In genomic region chr6:37215655-37216054, GRCm38 (mm10) we compare ENCODE assay signal across 11 mouse cellular contexts.
DNase-seq lines count a peak whose midpoint lies in the region; ATAC-seq and TF ChIP-seq lines count a peak whose summit lies in the region.
"Had no signal": no experiment of that assay in that cellular context is flagged by ENCODE, and none has a peak within 500 bp of the region (broad histone marks: within the 10 kb centered on the region; RNA-seq: fewer than 3 reads in every experiment).

No protein-coding gene starts in this region.

- no peaks in the 10 kb centered on the region for H3K27me3 ChIP-seq in hindbrain, postnatal 0 days (ENCODE audit: insufficient read depth, low read length)
- H3K27me3 ChIP-seq in hindbrain, embryonic 16.5 days (replicated peaks; ENCODE audit: control insufficient read depth, insufficient read depth, low read length) = no peaks in the 10 kb centered on the region
- H3K27me3 ChIP-seq in embryonic facial prominence, embryonic 10.5 days (replicated peaks; ENCODE audit: low read depth, poor library complexity, severe bottlenecking) = no peaks in the 10 kb centered on the region
- H3K27me3 ChIP-seq in midbrain, embryonic 14.5 days (ENCODE audit: control insufficient read depth, insufficient read depth, low read length) = no peaks in the 10 kb centered on the region

- 0 out of 2 replicates have a peak overlapping the region, but pooled peaks have one; percentile 10 for H3K4me2 ChIP-seq in hindbrain, postnatal 0 days (ENCODE audit: low read depth, low read length)
- H3K4me2 ChIP-seq in hindbrain, embryonic 16.5 days (ENCODE audit: low read length) = no peak overlapping the region
- no peak overlapping the region for H3K4me2 ChIP-seq in midbrain, embryonic 14.5 days (ENCODE audit: low read length)
- H3K4me2 ChIP-seq: liver, embryonic 11.5 days had no signal

- peaks cover 24% of the 10 kb centered on the region for H3K4me1 ChIP-seq in hindbrain, postnatal 0 days (ENCODE audit: insufficient read depth, low read length)
- peaks cover 26% of the 10 kb centered on the region for H3K4me1 ChIP-seq in hindbrain, embryonic 16.5 days (ENCODE audit: control insufficient read depth, insufficient read depth, low read depth, low read length)
- H3K4me1 ChIP-seq in embryonic facial prominence, embryonic 10.5 days = peaks cover 51% of the 10 kb centered on the region
- H3K4me1 ChIP-seq in midbrain, embryonic 14.5 days (ENCODE audit: control insufficient read depth, insufficient read depth, low read length) = peaks cover 38% of the 10 kb centered on the region

- no peak for DNase-seq in hindbrain, postnatal 0 days (ENCODE audit: low spot score)
- peak; percentile 50 to 62 for DNase-seq in cerebellum, adult 18-20 months
- DNase-seq in embryonic facial prominence, embryonic 10.5 days (ENCODE audit: low spot score) = no peak
- no peak for DNase-seq in midbrain, embryonic 14.5 days
- DNase-seq in retina, embryonic 14.5 days (ENCODE audit: low spot score) = no peak
- no peak for DNase-seq in adrenal gland, postnatal 10 days
- DNase-seq: gastrocnemius, postnatal 36 days; lung, postnatal 4 days had no signal

- no peak overlapping the region for H3K9ac ChIP-seq in hindbrain, postnatal 0 days (replicated peaks; ENCODE audit: low read length)
- H3K9ac ChIP-seq in hindbrain, embryonic 16.5 days (ENCODE audit: low read depth, low read length) = no peak overlapping the region
- no peak overlapping the region for H3K9ac ChIP-seq in midbrain, embryonic 14.5 days (replicated peaks; ENCODE audit: low read length)

- H3K4me3 ChIP-seq in hindbrain, postnatal 0 days (ENCODE audit: low read length) = no peak overlapping the region
- H3K4me3 ChIP-seq in hindbrain, embryonic 16.5 days (ENCODE audit: low read length) = no peak overlapping the region
- no peak overlapping the region for H3K4me3 ChIP-seq in embryonic facial prominence, embryonic 10.5 days
- no peak overlapping the region for H3K4me3 ChIP-seq in midbrain, embryonic 14.5 days (replicated peaks; ENCODE audit: low read depth, low read length)

- ATAC-seq in hindbrain, postnatal 0 days = no peak
- no peak for ATAC-seq in hindbrain, embryonic 16.5 days
- ATAC-seq in midbrain, embryonic 14.5 days (ENCODE audit: low FRiP score, low TSS enrichment) = no peak
- ATAC-seq: intestine, postnatal 0 days had no signal

- no peaks in the 10 kb centered on the region for H3K36me3 ChIP-seq in hindbrain, postnatal 0 days (ENCODE audit: insufficient read depth, low read length)
- H3K36me3 ChIP-seq in hindbrain, embryonic 16.5 days (ENCODE audit: control insufficient read depth, insufficient read depth, low read length) = no peaks in the 10 kb centered on the region
- H3K36me3 ChIP-seq in embryonic facial prominence, embryonic 10.5 days (replicated peaks) = no peaks in the 10 kb centered on the region
- no peaks in the 10 kb centered on the region for H3K36me3 ChIP-seq in midbrain, embryonic 14.5 days (ENCODE audit: control insufficient read depth, insufficient read depth, low read length)

- no peaks in the 10 kb centered on the region for H3K9me3 ChIP-seq in hindbrain, postnatal 0 days (ENCODE audit: low read length)
- H3K9me3 ChIP-seq in hindbrain, embryonic 16.5 days (ENCODE audit: control insufficient read depth, low read length) = no peaks in the 10 kb centered on the region
- H3K9me3 ChIP-seq in embryonic facial prominence, embryonic 10.5 days = no peaks in the 10 kb centered on the region
- H3K9me3 ChIP-seq in midbrain, embryonic 14.5 days (ENCODE audit: control insufficient read depth, low read length) = no peaks in the 10 kb centered on the region

- peak overlapping the region; percentile 27; the same call in 1 of the 2 replicates for H3K27ac ChIP-seq in hindbrain, postnatal 0 days
- H3K27ac ChIP-seq in hindbrain, embryonic 16.5 days (ENCODE audit: low read depth, low read length) = no peak overlapping the region; the same call in 1 of the 2 replicates
- H3K27ac ChIP-seq in embryonic facial prominence, embryonic 10.5 days (replicated peaks) = 0 out of 2 replicates have a peak overlapping the region, but pooled peaks have one; percentile 4
- H3K27ac ChIP-seq in midbrain, embryonic 14.5 days (replicated peaks; ENCODE audit: low read depth, low read length) = 0 out of 2 replicates have a peak overlapping the region, but pooled peaks have one; percentile 27

- WGBS in hindbrain, postnatal 0 days = 30% methylated on average over 10 of the region's 10 CpGs
- 33% methylated on average over 10 of the region's 10 CpGs for WGBS in hindbrain, embryonic 16.5 days
- WGBS in embryonic facial prominence, embryonic 10.5 days = 31% methylated on average over 10 of the region's 10 CpGs
- 34% methylated on average over 10 of the region's 10 CpGs for WGBS in midbrain, embryonic 14.5 days

- no peak for TF ChIP-seq CTCF in hindbrain, postnatal 0 days (IDR thresholded peaks at IDR 0.05; ENCODE audit: low read depth)

Comparison
In these comparisons a context has a peak if more than half of its experiments do, and no peak if none do; other contexts are left out.
1. DNase-seq: peak in cerebellum, adult 18-20 months (2 of 2); none in hindbrain, postnatal 0 days (single experiment), embryonic facial prominence, embryonic 10.5 days (single experiment), midbrain, embryonic 14.5 days (single experiment), retina, embryonic 14.5 days (single experiment) and adrenal gland, postnatal 10 days (single experiment).